Mouse (Mus musculus) embryonic facial prominence, embryonic 12.5 days (tissue): ENCODE results near the gene Comp. TPM values are rescaled to one million over a fixed set of nuclear protein-coding genes. Genes with fewer than 3 reads are reported as not detected.

Experiments used
- ATAC-seq: fragments of 200-750 bp; cut with Nextera tagmentation; 2 replicates; pipeline ENCODE4 v1.8.0; 2017; ENCODE audit not compliant: insufficient number of reproducible peaks, insufficient read depth, low FRiP score, low TSS enrichment
- H3K27ac ChIP-seq: fragments of 300-500 bp; sonication (generic); 2 replicates; pipeline ENCODE4 v1.5.1; 2016; ENCODE audit warnings: mild to moderate bottlenecking
- H3K27me3 ChIP-seq: fragments of 300-500 bp; sonication (generic); 2 replicates; pipeline ENCODE4 v1.6.1; 2016; ENCODE audit warnings: mild to moderate bottlenecking, moderate library complexity
- H3K36me3 ChIP-seq: fragments of 300-500 bp; sonication (generic); 2 replicates; pipeline ENCODE4 v1.6.1; 2016; ENCODE audit warnings: mild to moderate bottlenecking
- H3K4me1 ChIP-seq: fragments of 300-500 bp; sonication (generic); 2 replicates; pipeline ENCODE4 v1.6.1; 2016
- H3K4me2 ChIP-seq: fragments of 300-500 bp; sonication (generic); replicated peaks from 2 replicates; pipeline ENCODE4 v1.6.1; 2016; ENCODE audit warnings: mild to moderate bottlenecking, moderate library complexity
- H3K4me3 ChIP-seq: fragments of 300-500 bp; sonication (generic); 2 replicates; pipeline ENCODE4 v1.5.1; 2016; ENCODE audit warnings: mild to moderate bottlenecking
- H3K9ac ChIP-seq: fragments of 300-500 bp; sonication (generic); 2 replicates; pipeline ENCODE4 v1.6.1; 2016; ENCODE audit warnings: mild to moderate bottlenecking, moderate library complexity
- H3K9me3 ChIP-seq: fragments of 300-500 bp; sonication (generic); 2 replicates; pipeline ENCODE4 v1.6.1; 2016; ENCODE audit warnings: mild to moderate bottlenecking, moderate library complexity
- WGBS: fragments of 180-500 bp; shearing (Covaris S2); methylation state at CpG from one replicate; pipeline ENCODE4 v1.1.7; 2016; 5-methylcytosine and 5-hydroxymethylcytosine counted together
- polyA plus RNA-seq: library from polyadenylated mRNA; unstranded; fragments of >200 nt; fragmentation: Nextera tagmentation; extraction: Ambion mirVana; gene quantifications from 2 replicates; pipeline ENCODE4 v1.2.1, GENCODE M21; 2016

Gene Comp
- 0.61 and 1.4 TPM in 2 replicates for polyA plus RNA-seq

DNA sequence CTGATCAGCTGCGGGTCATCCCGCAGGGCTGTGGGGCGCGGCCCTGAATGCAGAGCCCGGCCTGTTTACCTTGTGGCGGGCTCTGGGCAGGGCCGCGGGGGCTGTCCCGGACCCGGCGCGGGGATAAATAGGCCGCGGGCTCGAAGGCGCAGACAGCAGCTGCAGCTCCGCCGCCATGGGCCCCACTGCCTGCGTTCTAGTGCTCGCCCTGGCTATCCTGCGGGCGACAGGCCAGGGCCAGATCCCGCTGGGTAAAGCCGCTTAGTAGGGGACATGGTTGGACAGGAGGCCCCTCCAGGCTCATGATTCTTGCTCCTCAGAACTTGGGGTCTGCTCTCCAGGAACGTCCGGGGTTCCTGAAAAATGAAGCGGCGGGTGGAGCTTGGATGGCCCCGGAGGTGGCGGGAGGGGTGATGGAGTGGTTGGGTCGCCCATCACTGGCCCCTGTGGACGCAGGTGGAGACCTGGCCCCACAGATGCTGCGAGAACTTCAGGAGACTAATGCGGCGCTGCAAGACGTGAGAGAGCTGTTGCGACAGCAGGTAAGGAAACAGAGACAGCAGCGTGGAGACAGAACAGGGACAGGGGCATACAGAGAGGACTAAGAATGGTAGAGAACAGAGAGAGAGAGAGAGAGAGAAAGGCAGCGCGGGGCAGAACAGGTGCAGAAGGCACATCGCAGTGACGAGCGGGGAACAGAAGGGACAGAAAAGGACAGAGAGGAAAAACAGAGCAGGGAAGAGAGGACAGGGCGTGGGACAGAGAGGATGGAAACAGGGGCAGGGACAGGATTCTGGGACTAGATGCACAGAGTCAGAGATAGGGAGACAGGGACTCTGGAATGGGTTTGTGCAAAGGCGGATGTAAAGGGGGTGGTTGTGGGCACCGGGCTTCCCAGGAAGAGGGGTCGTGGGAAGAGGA, at the start of gene Comp:
TSS of gene Comp (plus strand) at position 162 of the 921 bp plus-strand sequence.
- no peaks in the 10 kb centered on the region for H3K9me3 ChIP-seq
- 3% methylated on average over 47 of the region's 47 CpGs for WGBS
- H3K27ac ChIP-seq = no peak within 1 kb of the TSS

DNA sequence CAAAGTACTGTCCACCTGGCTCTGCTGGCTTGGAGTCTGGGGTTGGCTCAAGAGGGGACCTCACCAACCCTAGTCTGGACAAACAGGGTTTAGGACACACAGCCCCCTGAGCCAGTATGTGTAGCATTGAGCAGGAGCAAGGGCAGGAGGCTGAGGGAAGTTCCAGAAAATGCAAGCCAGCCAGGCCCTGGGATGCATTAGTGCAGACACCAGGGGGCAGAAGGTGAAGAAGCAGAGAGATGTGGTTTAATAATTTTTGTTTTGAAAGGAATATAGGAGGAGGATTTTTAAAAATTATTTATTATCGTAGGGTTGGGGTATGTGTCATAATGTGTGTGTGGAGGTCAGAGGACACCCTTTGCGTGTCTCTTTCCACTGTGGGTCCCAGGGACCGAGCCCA, 49.6 kb upstream of the Comp start:
- Histone ChIP-seq H3K9ac (no peak overlapping the region), H3K4me2 (no peak overlapping the region), H3K4me3 (no peak overlapping the region), H3K4me1 (no peaks in the 10 kb centered on the region), H3K27ac (no peak overlapping the region), H3K27me3 (no peaks in the 10 kb centered on the region), H3K9me3 (no peaks in the 10 kb centered on the region), H3K36me3 (peaks cover 16% of the 10 kb centered on the region)
- ATAC-seq = no peak
- 87% methylated on average over 3 of the region's 3 CpGs for WGBS

More for the DNA sequence above, at the start of gene Comp:
- peak within 1 kb of the TSS; percentile 34 for H3K4me3 ChIP-seq
- no peaks in the 10 kb centered on the region for H3K36me3 ChIP-seq
- ATAC-seq = no peak
- peak within 1 kb of the TSS; percentile 46 for H3K4me2 ChIP-seq
- no peak within 1 kb of the TSS; the same call in 1 of the 2 replicates for H3K9ac ChIP-seq
- H3K4me1 ChIP-seq = peaks cover 30% of the 10 kb centered on the region
- peaks cover 74% of the 10 kb centered on the region for H3K27me3 ChIP-seq

DNA sequence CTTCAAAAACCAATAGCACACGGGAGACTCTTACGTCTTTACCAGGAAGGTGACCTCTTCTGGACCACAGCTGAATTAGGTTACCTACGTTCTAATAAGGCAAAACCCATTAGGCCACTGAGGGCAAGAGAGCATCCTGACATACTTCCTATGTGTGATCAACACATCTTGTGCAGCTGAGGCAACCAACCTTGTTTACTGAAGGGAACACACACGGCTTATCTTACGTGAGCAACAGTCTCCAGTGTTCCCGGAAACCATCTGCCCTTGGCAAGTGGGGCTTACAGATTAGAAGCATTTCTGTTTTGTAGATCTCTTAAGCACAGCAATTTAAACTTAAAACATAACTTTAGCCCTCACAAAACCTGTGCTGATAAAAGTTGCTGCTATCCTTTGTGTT, 45.8 kb upstream of the Comp start:
- H3K36me3 ChIP-seq = peaks cover 27% of the 10 kb centered on the region
- H3K27me3 ChIP-seq = peaks cover 10% of the 10 kb centered on the region
- ATAC-seq = no peak
- H3K9me3 ChIP-seq = no peaks in the 10 kb centered on the region
- H3K4me1 ChIP-seq = peaks cover 23% of the 10 kb centered on the region
- 93% methylated on average over 6 of the region's 6 CpGs for WGBS
- no peak overlapping the region for H3K4me2 ChIP-seq
- no peak overlapping the region for H3K9ac ChIP-seq
- no peak overlapping the region for H3K27ac ChIP-seq
- no peak overlapping the region for H3K4me3 ChIP-seq

DNA sequence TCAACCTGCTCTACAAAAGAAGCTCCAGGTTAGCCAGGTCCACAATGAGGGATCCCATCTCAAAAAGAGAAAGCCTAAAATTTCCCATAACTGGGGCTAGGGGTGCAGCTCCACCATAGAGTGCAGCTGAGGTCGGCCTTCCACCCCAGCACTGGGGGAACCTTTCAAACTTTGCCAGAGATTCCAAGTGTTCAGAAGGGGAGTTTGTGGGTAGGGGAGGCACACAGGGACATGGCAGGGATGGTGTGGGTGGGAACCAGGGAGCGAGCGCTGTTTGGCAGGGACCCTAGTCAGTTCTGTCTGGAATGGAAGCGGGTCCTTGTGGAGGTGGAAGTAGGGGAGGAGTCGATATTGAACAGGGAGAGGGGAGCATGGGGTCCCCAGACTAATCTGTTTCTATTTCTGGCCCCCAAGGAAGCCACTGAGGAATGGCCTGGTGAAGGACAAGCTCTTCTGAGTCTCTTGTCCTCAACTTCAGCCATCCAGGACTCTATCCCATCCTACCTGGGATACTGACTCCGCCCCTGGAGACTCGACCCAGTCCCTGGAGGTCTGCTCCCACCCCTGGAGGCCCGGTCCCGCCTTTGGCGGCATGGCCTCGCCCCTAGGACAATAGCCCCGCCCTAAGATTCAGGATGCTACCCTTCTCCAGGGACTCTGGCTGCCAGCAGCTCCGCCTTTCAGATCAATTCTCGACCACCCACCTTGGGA, 44.1 kb upstream of the Comp start, which contains the start of gene Gdf1:
TSS of gene Gdf1 (plus strand) at position 694 of the 711 bp plus-strand sequence.
- H3K9ac ChIP-seq = peak within 1 kb of the TSS; percentile 26
- H3K27ac ChIP-seq = no peak within 1 kb of the TSS
- H3K27me3 ChIP-seq = peaks cover 10% of the 10 kb centered on the region
- H3K4me1 ChIP-seq = peaks cover 23% of the 10 kb centered on the region
- H3K9me3 ChIP-seq = no peaks in the 10 kb centered on the region
- peak within 1 kb of the TSS; percentile 34 for H3K4me2 ChIP-seq
- peak within 1 kb of the TSS; percentile 11 for H3K4me3 ChIP-seq
- ATAC-seq = no peak
- H3K36me3 ChIP-seq = peaks cover 40% of the 10 kb centered on the region
- 25% methylated on average over 14 of the region's 14 CpGs for WGBS

DNA sequence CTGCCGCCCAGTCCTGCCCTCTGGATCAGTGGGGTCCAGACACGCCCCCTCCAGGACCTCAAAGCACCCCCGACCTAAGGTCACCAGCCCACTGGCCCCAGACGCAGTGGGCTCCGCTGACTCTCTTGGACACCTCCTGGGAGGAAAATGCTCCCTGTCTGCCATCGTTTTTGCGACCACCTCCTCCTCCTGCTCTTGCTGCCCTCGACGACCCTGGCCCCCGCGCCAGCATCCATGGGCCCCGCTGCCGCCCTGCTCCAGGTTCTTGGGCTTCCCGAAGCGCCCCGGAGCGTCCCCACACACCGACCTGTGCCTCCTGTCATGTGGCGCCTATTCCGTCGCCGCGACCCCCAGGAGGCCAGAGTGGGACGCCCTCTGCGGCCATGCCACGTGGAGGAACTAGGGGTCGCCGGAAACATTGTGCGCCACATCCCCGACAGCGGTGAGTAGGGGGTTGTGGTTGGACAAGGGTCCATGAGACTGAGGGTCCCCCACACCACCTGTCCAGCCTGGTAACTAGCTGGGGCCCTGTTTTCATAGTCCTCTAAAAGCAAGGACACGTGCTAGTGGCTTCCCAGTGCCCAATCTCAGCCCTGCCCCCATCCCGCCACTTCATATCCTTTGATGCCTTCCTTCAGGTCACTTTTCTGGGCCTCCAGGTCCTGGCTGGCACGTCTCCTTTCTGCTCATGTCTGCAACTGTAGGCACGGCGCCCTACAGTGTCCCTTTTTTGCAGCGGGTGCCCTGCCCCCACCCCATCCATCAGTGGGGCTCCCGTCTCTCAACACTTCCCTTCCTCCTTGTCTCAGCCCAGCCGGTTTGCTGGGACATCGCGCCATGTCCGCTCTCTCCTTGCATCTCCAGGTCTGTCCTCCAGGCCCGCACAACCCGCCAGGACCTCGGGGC, 43.3 kb upstream of the Comp start:
- Histone ChIP-seq H3K4me1 (peaks cover 23% of the 10 kb centered on the region), H3K9ac (peak overlapping the region; percentile 26), H3K4me2 (peak overlapping the region; percentile 34), H3K27me3 (peaks cover 10% of the 10 kb centered on the region), H3K27ac (no peak overlapping the region), H3K36me3 (peaks cover 48% of the 10 kb centered on the region), H3K4me3 (peak overlapping the region; percentile 11), H3K9me3 (no peaks in the 10 kb centered on the region)
- ATAC-seq = 0 out of 2 replicates have a peak, but pooled peaks have one; percentile 13
- 6% methylated on average over 45 of the region's 45 CpGs for WGBS

DNA sequence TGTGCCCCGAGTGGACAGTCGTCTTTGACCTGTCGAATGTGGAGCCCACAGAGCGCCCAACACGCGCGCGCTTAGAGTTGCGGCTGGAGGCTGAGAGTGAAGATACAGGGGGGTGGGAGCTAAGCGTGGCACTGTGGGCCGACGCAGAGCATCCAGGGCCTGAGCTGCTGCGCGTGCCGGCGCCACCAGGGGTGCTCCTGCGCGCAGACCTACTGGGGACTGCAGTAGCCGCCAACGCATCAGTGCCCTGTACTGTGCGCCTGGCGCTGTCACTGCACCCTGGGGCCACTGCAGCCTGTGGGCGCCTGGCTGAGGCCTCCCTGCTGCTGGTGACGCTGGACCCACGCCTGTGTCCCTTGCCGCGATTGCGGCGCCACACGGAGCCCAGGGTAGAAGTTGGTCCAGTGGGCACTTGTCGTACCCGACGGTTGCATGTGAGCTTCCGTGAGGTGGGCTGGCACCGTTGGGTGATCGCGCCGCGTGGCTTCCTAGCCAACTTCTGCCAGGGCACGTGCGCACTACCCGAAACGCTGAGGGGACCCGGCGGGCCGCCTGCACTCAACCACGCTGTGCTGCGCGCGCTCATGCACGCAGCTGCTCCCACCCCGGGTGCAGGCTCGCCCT, 42.5 kb upstream of the Comp start:
- peak overlapping the region; percentile 11 for H3K4me3 ChIP-seq
- 30% methylated on average over 53 of the region's 53 CpGs for WGBS
- peaks cover 23% of the 10 kb centered on the region for H3K4me1 ChIP-seq
- 0 out of 2 replicates have a peak overlapping the region, but pooled peaks have one; percentile 26 for H3K9ac ChIP-seq
- H3K27me3 ChIP-seq = peaks cover 10% of the 10 kb centered on the region
- no peaks in the 10 kb centered on the region for H3K9me3 ChIP-seq
- H3K27ac ChIP-seq = peak overlapping the region; percentile 30; the same call in 1 of the 2 replicates
- ATAC-seq = peak; percentile 71
- H3K36me3 ChIP-seq = peaks cover 54% of the 10 kb centered on the region
- peak overlapping the region; percentile 34 for H3K4me2 ChIP-seq

DNA sequence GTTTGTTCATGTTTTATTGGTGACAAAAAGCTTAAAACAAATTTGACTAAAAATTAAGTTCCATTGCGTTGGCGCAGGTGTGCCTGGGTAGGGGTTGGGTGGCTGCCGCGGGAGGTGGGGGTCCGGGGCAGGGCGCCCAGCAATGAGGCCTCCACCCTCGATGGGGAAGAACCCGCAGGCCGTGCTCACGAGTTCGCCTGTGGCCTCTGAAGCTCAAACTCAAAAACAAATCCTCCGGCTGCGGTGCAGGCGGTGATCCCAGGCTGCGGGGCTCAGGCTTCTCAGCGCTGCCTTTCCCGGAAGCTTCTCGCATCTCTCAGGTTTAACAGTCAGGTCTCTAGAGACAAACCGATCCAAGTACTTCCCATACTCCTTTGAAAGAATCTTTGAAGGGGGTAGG, 41.8 kb upstream of the Comp start:
- Histone ChIP-seq H3K27me3 (peaks cover 10% of the 10 kb centered on the region), H3K9ac (0 out of 2 replicates have a peak overlapping the region, but pooled peaks have one; percentile 20), H3K4me2 (peak overlapping the region; percentile 34; the same call in 1 of the 2 replicates), H3K27ac (peak overlapping the region; percentile 30; the same call in 1 of the 2 replicates), H3K4me1 (peaks cover 23% of the 10 kb centered on the region), H3K36me3 (peaks cover 60% of the 10 kb centered on the region), H3K4me3 (no peak overlapping the region), H3K9me3 (no peaks in the 10 kb centered on the region)
- ATAC-seq = no peak
- WGBS = 61% methylated on average over 19 of the region's 19 CpGs

DNA sequence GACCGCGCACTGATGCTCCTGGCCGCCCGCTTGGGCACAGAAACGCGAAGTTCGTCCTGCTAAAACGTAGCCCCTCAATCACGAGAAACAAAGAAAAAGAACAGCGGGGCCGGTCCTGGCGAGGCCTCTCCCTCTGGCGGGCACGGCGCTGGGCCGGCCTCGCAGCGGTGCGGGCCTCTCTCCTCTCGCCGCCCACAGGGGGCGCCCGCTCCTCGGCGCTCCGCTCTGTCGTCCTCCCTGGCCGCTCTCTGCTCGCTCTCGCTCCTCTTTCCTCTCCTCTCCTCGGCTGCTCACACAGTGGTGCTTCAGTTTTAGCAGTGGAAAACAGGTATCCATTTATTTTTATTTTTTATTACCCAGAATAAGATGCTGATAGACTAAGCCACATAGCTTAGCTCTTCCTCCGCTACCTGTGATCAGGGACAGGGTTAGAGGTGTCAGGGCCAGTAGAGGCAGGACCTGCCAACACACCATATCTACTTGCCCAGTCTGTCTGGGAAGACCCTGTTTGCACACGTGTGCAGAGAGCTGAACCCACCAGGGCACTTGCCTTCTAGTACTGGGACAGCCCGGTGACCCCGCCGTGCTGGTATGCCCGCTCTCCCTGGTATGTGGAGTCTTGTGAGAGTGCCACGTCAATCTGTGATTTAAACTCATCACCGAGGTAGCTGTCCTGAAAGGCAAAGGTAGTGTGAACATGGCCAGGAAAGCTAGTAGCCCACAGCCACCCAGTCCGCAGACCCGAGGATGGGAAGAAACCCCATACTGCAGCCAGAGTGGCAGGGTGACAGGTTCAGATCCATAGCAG, 41.1 kb upstream of the Comp start:
- no peaks in the 10 kb centered on the region for H3K9me3 ChIP-seq
- H3K4me2 ChIP-seq = peak overlapping the region; percentile 29; the same call in 1 of the 2 replicates
- H3K4me1 ChIP-seq = peaks cover 23% of the 10 kb centered on the region
- peaks cover 68% of the 10 kb centered on the region for H3K36me3 ChIP-seq
- WGBS = 22% methylated on average over 41 of the region's 41 CpGs
- ATAC-seq = peak; percentile 65; the same call in 1 of the 2 replicates
- H3K4me3 ChIP-seq = no peak overlapping the region
- H3K27ac ChIP-seq = no peak overlapping the region
- 0 out of 2 replicates have a peak overlapping the region, but pooled peaks have one; percentile 21 for H3K9ac ChIP-seq
- peaks cover 10% of the 10 kb centered on the region for H3K27me3 ChIP-seq

DNA sequence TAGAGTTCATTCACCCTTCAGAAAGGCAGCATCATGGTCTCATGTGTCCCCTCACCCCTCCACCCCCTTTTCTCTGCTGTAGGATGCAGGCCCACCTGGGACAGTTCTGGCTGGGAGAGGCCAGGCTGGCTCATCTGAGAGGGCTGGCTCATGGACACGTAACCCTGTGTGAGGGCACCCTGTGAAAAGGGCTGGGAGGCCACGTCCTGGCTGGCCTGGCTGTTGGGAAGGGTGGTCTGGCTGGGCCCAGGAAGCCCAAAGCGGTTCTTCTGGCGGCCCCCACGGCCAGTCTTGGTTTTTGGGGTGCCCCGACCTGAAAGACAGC, 40.5 kb upstream of the Comp start:
- 95% methylated on average over 6 of the region's 6 CpGs for WGBS
- ATAC-seq = no peak
- Histone ChIP-seq H3K27me3 (peaks cover 10% of the 10 kb centered on the region), H3K4me2 (no peak overlapping the region), H3K9ac (no peak overlapping the region), H3K27ac (no peak overlapping the region), H3K4me3 (no peak overlapping the region), H3K4me1 (peaks cover 23% of the 10 kb centered on the region), H3K9me3 (no peaks in the 10 kb centered on the region), H3K36me3 (peaks cover 74% of the 10 kb centered on the region)

DNA sequence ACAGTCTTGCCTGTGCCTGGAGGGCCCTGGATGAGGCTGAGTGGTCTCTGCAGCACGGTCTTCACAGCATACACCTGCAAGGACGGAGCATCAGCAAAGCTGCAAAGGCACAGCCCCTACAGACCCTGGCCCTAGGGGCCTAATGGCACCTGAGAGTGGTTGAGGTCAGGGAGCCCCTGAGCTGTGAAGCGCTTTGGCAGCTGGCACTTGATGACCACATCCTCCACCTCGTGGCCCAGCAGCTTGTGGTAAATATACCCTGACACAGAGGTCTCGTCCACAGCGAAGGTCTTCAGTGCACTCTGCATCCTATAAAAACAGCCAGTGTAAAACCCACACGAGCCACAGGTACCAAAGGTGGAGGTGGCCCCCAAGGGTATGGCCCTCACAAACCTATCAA, 34.4 kb upstream of the Comp start:
- 87% methylated on average over 7 of the region's 7 CpGs for WGBS
- Histone ChIP-seq H3K4me3 (no peak overlapping the region), H3K27ac (no peak overlapping the region), H3K9me3 (no peaks in the 10 kb centered on the region), H3K4me2 (no peak overlapping the region), H3K4me1 (peaks cover 14% of the 10 kb centered on the region), H3K27me3 (no peaks in the 10 kb centered on the region), H3K36me3 (peaks cover 99% of the 10 kb centered on the region), H3K9ac (no peak overlapping the region)
- no peak for ATAC-seq
